Mouse (Mus musculus) lung, postnatal 25 days (tissue): ENCODE results near the gene Rpap2.

Experiments used
- DNase-seq: peaks from one replicate; pipeline ENCODE4 v3.0.0; 2022; ENCODE audit warnings: low spot score

Gene Rpap2

DNA sequence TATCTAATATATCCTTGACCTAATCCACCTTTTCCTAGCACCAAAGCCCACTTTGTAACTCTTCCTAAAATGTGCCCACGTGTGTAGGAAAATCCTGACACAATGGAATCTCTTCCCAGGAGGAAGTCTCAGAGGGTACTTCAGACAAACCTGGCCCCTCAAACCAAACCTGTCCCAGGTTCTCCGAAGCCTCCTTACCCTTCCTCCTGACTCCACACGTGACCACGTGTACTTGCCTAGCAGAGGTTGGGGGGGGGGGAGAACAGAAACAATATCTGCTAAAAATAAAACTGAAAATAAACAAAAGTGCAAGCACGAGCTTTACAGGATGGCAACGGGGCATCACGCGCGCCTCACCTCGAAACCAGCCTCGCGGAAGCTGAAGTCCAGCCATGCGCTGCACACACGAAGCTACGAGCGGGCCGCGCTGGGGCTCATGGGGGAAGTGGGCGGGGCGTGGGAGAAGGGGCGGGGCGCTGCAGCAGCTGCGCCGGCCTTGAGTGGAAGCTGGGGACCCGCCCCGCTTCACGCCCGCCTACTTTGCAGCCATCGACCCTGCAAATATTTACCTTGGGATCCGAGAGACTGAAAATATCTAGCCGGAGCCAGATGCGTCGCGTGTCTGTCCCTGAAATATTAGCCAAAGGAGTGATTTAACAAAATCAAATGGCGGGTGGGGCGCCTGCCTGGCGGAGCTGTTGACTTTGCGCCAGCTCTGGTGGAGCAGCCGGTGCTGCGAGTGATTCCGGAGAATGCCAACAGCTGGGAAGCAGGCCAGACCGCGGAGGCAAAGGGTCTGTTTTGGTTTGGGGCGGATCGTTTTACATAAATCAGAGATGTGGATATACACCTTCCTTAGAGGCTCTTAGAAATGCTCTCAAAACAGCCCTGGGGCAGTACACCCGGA is 90.7 kb downstream of the Rpap2 start:
- peak; percentile 59 for DNase-seq

DNA sequence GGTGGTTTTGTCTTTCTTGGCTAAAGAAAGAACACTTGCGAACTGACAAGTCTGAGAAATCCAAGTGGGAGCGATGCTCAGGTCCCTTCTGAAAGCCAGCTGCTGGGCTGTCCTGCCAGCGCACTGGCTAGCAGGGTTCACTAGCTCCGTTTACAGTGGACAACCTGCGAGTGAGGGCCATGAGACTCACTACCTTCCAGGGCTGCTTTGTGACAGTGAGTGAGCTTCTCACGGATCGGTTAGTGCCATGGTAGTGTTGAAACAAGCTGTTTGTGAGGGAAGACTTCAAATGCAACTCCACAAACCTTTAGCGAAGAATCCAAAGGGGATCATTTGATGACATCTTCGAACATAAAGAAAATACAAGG is 91.3 kb downstream of the Rpap2 start:
- no peak for DNase-seq

GRCm38 (mm10) chr5:107695019-107695418 is 97.8 kb downstream of the Rpap2 start:
- no peak for DNase-seq

- DNase-seq = no peak
Observed at GRCm38 (mm10) chr5:107698888-107699287, 101.7 kb downstream of the Rpap2 start.

DNA sequence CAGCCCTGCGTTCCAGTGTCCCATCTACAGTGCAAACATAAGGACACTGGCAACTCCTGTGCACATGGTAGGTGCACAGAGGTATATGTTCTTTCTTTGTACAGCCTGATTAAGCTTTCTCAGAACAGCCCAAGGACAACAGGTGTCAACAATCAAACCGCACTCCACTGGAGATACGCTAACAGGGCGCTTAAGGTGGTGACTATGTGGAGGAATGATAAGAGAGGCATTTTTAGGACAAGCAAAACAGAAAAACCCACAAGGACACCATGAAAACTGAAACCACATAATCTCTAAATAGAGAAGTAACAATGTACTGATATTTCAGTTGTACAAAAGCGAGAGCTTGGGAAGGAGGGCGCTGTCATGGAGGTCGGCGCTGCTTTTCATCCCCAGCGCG is 103.7 kb downstream of the Rpap2 start:
- DNase-seq = no peak

DNA sequence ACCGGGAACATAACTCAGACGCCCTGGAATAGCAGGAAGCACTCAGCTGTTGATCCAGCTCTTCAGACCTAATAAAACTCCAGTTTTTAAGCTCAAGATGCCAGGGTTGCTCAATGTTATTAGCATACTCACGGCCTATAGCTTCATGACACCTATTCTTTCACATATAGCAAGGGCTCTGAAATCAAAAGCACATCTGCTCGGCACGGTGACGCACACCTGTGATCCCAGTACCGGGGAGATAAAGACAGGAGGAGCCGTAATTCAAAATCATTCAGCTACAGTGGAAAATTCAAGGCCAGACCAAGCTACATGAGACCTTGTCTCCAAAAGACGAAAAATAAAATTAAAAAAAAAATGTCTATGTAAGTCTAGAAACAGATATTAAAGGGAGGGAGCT is 104.5 kb downstream of the Rpap2 start:
- DNase-seq = no peak

DNA sequence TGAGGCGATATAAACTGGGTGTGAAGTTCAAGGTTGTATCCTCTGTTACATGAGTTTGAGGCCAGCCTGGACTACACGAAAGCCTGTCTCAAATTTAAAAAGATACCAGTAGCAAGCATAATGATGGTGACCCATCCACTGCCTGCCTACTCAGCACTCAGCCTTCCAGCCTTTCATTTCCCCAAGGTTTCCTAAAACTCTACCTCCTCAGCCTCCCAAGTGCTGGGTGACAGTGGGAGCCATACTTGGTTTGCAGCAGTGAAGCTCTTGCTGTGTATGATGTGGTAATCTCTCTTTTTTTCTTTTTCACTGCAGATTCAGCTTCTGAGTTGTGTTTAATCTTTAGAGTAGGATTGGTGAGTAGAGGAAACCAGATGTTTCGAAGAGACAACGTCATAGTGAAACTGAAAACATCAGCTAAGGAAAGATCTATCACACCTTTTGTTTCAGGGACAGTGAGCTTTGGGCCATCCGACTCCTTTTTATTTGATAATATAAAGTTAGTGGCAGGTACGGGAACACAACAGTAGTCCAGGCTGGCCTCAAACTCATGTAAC is 106.1 kb downstream of the Rpap2 start:
- DNase-seq = no peak

GRCm38 (mm10) chr5:107705756-107706155 is 108.6 kb downstream of the Rpap2 start:
- DNase-seq = peak; percentile 49

- DNase-seq = no peak
Observed at GRCm38 (mm10) chr5:107706262-107706661, 109.1 kb downstream of the Rpap2 start.

- no peak for DNase-seq
Observed at GRCm38 (mm10) chr5:107708124-107708797, 111.1 kb downstream of the Rpap2 start.
